Mouse (Mus musculus): Measurements from ENCODE around the gene Ank3.

Ank3 gene

GRCm38 (mm10) chr10:69981386-69982097, 583.0 kb downstream of the Ank3 start:
- peak; percentile 36 for DNase-seq (ENCODE audit: low spot score)

DNA sequence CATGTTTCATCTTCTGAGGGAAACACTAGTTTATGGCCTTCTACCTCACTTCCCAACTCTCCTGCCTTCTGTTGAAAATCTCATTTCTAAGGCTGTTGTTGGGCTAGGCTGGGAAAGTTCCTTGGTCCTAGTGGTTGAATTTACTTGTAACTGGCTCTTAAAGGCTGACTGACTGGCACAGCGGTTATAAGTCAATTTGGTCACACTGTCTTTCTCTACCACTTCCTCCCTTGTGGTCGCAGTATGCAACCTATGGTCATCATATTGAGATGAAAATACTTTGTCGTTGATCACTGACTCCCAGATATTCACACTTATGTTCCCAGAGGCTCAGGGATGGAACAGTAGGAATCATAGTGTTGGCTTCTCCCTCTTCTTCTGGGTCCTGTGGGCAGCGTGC, 584.1 kb downstream of the Ank3 start:
- DNase-seq (ENCODE audit: low spot score), result no peak

GRCm38 (mm10) chr10:69987496-69987895, 588.9 kb downstream of the Ank3 start:
- DNase-seq (ENCODE audit: low spot score), result no peak

- no peak for DNase-seq (ENCODE audit: low spot score)
Observed at GRCm38 (mm10) chr10:69997082-69997481, 598.5 kb downstream of the Ank3 start.

DNA sequence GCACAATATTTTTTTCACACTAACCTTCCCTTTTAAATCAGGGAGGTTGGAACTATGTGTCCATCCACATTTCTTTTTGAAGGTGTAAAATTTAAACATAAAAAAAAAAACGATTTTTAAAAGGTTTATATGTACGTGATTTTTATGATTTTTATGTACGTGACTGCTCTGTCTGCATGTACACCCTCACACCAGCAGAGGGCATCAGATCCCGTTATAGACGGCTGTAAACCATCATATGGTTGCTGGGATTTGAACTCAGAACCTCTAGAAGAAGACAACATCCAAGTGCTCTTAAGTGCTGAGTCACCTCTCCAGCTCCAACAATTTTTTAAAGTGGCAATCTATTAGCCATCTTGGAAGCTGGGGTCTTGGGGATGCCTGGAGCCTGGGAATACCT, 605.5 kb downstream of the Ank3 start:
- DNase-seq (ENCODE audit: low spot score), result no peak

DNA sequence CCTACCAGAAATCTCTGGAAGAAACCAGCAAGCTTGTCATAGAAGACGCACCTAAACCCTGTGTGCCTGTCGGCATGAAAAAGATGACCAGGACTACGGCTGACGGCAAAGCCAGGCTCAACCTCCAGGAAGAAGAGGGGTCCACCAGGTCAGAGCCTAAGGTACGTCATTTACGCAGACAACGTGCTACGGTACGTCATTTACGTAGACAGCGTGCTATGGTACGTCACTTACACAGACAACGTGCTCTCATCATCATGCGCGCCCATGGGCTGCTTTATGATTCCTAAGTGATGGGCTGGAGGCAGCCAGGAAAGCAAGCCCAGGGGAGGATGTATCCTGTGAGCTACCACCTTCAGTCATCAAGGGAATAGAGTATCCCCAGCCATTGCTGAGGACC, 606.3 kb downstream of the Ank3 start:
- no peak for DNase-seq (ENCODE audit: low spot score)

GRCm38 (mm10) chr10:70006380-70006779, 607.8 kb downstream of the Ank3 start:
- no peak for DNase-seq (ENCODE audit: low spot score)

DNA sequence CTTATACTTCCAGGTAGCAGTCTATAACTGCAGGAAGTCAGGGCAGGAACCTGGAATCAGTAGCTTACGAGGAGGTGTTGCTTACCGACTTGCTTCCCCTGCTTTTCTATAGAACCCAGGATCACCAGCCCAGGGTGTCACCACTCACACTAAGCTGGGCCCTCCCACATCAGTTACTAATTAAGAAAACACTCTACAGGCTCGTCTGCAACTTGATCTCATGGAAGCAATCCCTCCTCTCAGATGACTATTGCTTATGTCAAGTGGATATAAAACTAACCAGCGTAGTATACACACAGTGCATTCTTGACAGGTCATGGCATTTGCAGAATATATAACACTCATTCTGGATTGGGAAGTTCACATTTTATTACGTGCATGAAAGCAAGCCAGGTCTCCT, 613.2 kb downstream of the Ank3 start:
- DNase-seq (ENCODE audit: low spot score), result no peak

GRCm38 (mm10) chr10:70013931-70014330, 615.4 kb downstream of the Ank3 start:
- no peak for DNase-seq (ENCODE audit: low spot score)

DNA sequence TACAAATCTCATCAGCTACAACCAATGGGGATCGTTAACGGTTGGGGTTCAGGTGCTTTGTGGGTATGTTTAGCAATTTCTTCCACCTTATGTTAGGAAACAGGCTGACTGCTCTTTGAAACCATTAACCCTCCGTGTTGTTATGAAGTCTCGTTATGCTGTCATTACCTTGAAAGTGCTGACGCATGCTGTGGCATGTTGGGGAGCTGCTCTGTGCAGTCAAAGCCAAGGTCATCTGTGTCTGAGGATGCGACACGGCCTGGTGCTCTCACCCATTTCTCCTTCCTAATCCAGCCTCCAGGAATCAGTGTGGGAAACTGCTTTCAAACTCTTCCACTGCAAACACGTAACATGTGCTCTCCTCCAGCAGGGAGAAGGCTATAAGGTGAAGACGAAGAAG, 616.6 kb downstream of the Ank3 start:
- no peak for DNase-seq (ENCODE audit: low spot score)

- no peak for DNase-seq (ENCODE audit: low spot score)
Observed at GRCm38 (mm10) chr10:70018691-70019090, 620.1 kb downstream of the Ank3 start.

DNA sequence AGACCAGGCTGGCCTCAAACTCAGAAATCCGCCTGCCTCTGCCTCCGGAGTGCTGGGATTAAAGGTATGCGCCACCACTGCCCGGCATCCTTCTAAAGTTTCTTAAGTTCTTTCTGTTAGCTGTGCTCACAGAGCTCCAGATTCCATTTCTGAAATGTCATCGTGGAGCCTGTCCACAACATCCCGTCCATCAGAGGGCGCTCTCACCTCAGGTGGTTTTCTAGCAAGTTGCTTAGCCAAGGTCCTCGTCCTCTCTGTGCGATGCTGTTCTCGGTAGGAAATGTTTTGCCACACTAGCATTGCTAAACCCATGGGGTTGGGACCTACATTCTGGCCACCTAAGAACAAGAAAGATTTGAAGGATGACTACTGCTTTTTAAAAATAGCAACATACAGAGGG, 623.1 kb downstream of the Ank3 start:
- no peak for DNase-seq (ENCODE audit: low spot score)

GRCm38 (mm10) chr10:70022596-70022995, 624.0 kb downstream of the Ank3 start:
- DNase-seq (ENCODE audit: low spot score), result no peak

DNA sequence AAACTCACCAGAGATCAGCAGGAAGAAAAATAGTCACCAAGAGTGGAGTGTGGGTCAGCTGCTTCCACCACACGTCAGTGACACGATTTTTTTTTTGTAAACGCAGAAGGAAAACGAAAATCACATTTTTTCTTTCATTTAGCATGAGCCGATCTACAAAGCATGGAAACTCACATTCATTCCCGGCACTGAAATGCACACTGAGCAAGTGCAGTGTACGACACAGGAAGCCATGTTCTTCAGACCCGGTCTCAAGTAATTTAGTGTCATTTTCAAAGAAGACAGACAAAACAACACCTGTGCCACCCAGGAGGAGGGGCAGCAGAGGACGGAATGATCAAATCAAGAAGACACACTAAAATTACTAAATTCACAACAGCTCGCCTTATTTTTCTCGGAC, 625.3 kb downstream of the Ank3 start:
- no peak for DNase-seq (ENCODE audit: low spot score)

DNA sequence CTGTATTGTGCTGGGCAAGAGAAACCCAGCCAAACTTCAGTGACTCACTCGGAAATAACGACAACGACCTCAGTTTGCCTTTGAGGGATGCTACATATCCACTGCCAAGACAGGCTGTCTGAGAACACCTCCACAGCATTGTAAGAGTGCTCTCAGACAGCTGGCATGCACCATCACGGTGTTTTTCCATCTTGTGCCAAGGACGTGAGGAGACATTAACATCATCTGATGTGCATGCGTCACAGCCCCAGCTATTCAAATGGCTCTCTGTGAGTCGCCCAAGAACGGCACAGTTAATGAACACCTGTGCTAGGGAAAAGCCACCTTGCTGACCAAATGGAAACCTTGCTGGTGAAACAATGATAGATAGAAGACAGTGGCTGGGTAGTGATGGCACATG, 633.4 kb downstream of the Ank3 start:
- DNase-seq (ENCODE audit: low spot score), result no peak

DNA sequence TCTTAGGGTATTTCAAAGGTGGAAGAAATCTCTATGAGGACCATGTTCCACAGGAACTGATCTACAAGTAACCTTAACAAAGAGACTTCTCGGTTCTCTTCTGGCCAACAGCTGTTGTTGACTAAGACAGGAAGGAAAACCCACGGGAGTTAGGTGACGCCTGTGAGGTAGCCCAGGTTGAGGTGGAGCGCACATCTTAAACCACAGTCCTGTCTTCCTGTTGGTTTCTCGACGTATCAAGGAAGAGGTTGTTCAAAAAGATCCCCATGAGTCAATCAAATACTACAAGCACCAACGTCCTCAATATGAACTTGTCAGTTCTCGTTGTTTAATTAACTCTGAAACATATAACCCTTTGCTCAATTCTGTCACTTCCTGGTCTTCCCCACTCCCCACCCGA, 634.4 kb downstream of the Ank3 start:
- no peak for DNase-seq (ENCODE audit: low spot score)

GRCm38 (mm10) chr10:70033856-70034255, 635.3 kb downstream of the Ank3 start:
- no peak for DNase-seq (ENCODE audit: low spot score)

- DNase-seq (ENCODE audit: low spot score), result no peak
Observed at GRCm38 (mm10) chr10:70039871-70040291, 641.3 kb downstream of the Ank3 start.

GRCm38 (mm10) chr10:70041562-70041961, 643.0 kb downstream of the Ank3 start:
- DNase-seq (ENCODE audit: low spot score), result no peak

DNA sequence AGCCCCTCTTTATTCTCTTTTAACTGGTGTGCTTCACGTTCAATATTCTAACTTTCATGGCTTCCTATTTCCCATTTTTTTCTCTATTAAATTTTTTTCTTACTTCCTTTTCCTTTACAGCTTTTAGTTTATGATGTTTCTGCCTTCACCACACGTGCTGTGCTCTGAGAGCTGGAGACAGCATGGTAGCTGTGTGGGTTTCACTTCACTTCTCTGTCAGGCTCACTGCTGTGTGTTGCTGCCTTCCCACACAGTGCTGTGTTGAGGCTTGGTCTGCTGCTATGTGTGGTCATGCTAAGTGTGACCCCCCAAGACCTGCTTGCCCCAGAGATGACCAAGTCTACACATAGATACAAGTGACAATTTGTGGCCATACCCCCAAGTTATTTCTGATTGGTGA, 647.1 kb downstream of the Ank3 start:
- DNase-seq (ENCODE audit: low spot score), result no peak

DNA sequence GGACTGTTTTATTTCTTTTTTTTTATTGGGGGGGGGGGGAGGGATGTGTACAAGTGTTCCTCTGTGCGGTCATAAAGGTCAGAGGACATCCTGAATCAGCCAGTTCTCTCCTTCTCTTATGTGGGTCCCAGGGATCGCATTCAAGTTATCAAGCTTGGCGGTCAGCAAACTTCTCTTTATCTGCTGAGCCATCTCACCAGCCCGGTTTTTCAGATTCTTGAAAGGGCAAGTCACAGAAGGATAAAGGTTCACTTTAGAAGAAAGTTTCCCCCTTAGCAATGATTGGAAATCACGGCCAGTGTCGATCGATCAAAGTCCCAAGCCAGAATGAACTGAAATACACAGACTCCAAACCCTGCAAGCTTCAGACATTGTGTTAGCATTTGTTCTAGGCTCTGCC, 651.2 kb downstream of the Ank3 start:
- DNase-seq (ENCODE audit: low spot score), result no peak

DNA sequence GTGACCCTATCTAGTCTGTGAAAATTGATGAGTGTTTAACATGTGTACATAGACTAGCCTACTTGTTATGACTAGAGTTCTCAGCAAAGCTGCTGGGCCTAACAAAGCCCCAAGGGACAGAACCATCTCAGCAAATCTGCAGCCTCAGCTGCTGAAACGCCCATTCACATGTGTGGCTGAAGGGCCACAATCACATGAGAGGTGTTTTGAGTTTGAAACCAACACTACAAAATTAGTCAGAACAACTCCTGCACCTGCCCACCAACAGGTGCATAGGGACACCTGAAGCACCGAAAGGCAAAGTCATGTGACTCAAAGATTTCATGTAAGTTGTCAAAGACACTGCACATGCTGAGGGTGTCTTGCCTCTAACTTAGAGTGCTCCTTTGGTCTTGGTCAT, 656.7 kb downstream of the Ank3 start:
- no peak for DNase-seq (ENCODE audit: low spot score)

DNA sequence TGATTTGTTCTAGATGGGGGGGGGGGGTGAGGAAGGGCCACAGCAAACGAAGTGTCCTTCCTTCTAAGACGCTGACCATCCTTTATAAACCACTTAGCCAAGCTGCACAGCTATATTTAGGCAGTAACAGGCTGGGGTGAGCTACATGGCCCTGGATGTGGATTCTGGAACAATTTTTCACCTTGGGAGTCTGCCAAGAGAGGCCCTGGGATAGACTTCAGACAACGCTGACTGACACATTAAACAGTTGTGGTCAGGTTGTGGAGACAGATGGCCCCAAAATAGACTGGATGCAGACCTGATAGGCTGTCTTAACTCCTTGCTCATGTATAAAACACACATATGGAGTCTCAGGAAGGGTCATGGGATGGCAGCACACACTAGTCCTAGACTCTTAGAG, 658.5 kb downstream of the Ank3 start:
- no peak for DNase-seq (ENCODE audit: low spot score)

GRCm38 (mm10) chr10:70060021-70060688, 661.6 kb downstream of the Ank3 start:
- DNase-seq (ENCODE audit: low spot score), result no peak
